Mouse (Mus musculus) hindbrain, embryonic 12.5 days (tissue): ENCODE results near the gene Uspl1. TPM values are rescaled to one million over a fixed set of nuclear protein-coding genes. Genes with fewer than 3 reads are reported as not detected.

Experiments
- ATAC-seq: fragments of 200-750 bp; cut with Nextera tagmentation; 2 replicates; pipeline ENCODE4 v1.8.0; 2017; ENCODE audit warnings: moderate TSS enrichment; ENCODE audit not compliant: low FRiP score
- H3K27ac ChIP-seq: fragments of 300-500 bp; sonication (generic); 2 replicates; pipeline ENCODE4 v1.5.1; 2016; ENCODE audit warnings: mild to moderate bottlenecking
- H3K27me3 ChIP-seq: fragments of 300-500 bp; sonication (generic); 2 replicates; pipeline ENCODE4 v1.6.1; 2016; ENCODE audit warnings: mild to moderate bottlenecking
- H3K36me3 ChIP-seq: fragments of 300-500 bp; sonication (generic); 2 replicates; pipeline ENCODE4 v1.6.1; 2016; ENCODE audit warnings: mild to moderate bottlenecking
- H3K4me1 ChIP-seq: fragments of 300-500 bp; sonication (generic); 2 replicates; pipeline ENCODE4 v1.6.1; 2016
- H3K4me2 ChIP-seq: fragments of 300-500 bp; sonication (generic); replicated peaks from 2 replicates; pipeline ENCODE4 v1.6.1; 2016; ENCODE audit warnings: mild to moderate bottlenecking
- H3K4me3 ChIP-seq: fragments of 300-500 bp; sonication (generic); 2 replicates; pipeline ENCODE4 v1.5.1; 2016; ENCODE audit warnings: mild to moderate bottlenecking
- H3K9ac ChIP-seq: fragments of 300-500 bp; sonication (generic); 2 replicates; pipeline ENCODE4 v1.6.1; 2016; ENCODE audit warnings: mild to moderate bottlenecking, moderate library complexity
- H3K9me3 ChIP-seq: fragments of 300-500 bp; sonication (generic); replicated peaks from 2 replicates; pipeline ENCODE4 v1.6.1; 2016; ENCODE audit warnings: mild to moderate bottlenecking
- WGBS: fragments of 180-500 bp; shearing (Covaris S2); methylation state at CpG from one replicate; pipeline ENCODE4 v1.1.7; 2016; 5-methylcytosine and 5-hydroxymethylcytosine counted together
- polyA plus RNA-seq: library from polyadenylated mRNA; unstranded; fragments of >200 nt; fragmentation: Nextera tagmentation; extraction: Ambion mirVana; gene quantifications from 2 replicates; pipeline ENCODE4 v1.2.1, GENCODE M21; 2016

Uspl1 gene
- polyA plus RNA-seq, 1 experiment from 2014 or later = 63.0 TPM

DNA sequence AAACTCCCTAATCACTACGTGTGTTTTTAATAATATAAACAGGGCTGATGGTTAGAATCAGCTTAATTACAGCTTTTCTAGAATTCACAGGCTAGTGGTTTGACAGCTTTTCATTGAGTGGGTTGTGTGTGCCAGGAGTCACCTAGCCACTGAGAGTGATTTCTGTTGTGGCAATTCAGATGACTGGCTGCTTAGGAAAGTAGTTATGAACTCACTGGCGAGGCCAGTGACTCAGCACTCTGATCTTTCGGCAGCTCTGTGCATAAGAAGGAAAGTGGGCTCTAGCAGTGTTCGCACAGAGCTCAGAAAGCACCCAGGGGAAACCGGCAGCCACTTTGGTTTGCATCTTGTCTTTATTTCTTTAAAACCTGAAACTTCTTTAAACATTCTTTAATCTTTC, 18.8 kb downstream of the Uspl1 start:
- Histone ChIP-seq H3K9me3 (no peaks in the 10 kb centered on the region), H3K9ac (no peak overlapping the region), H3K27me3 (no peaks in the 10 kb centered on the region), H3K27ac (no peak overlapping the region), H3K4me3 (no peak overlapping the region), H3K4me1 (peaks cover 8% of the 10 kb centered on the region; the same call in 1 of the 2 replicates), H3K4me2 (no peak overlapping the region), H3K36me3 (peaks cover 61% of the 10 kb centered on the region)
- no peak for ATAC-seq
- 83% methylated on average over 5 of the region's 5 CpGs for WGBS

DNA sequence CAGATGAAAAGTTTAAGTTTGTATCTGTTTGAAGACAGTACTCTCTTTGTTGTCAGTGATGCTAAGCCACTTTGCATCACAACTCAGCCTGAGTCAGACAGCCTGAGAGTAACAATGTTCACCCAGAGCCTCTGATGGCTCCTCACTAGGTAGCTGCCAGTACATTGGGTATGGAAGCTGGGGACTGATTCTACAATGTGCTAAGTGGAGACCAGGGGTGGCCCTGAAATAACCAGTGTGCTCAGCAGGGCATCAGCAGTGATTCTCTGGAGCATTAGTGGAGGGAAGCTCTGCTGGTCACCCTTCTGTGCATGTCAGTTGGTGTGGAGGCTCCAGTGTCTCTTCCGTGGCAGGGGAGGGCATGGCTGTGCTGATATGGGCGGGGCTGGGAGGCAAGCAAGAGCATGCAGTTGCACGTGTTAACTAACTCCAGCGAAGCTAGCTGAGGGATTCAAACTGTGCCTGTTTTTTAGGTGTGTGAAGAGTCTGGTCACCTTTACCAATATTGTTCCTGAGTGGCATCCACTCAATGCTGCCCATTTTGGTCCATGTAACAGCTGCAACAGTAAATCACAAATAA, 19.7 kb downstream of the Uspl1 start:
- H3K36me3 ChIP-seq = peaks cover 58% of the 10 kb centered on the region
- WGBS = 84% methylated on average over 4 of the region's 4 CpGs
- no peak for ATAC-seq

DNA sequence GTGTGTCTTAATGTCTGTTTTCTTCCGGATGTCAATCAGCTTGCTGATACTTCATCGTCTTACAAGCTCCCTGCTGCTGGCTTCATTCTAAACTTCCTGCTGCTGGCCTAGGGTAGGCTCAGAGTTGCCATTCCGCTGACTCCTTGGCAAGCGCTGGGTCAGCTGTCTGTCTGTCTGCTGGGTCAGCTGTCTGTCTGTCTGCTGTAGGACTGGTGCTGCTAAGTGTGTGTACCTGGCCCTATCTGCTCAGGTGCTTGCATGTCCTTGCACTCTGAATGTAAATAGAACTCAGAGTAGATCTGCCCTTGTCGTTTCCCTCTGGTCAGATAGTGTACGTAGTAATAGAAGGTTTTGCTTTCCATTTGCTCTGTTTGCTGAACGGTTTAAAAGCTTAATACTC, 20.7 kb downstream of the Uspl1 start:
- Histone ChIP-seq H3K4me1 (peaks cover 10% of the 10 kb centered on the region), H3K9me3 (no peaks in the 10 kb centered on the region), H3K36me3 (peaks cover 55% of the 10 kb centered on the region), H3K9ac (no peak overlapping the region), H3K27ac (no peak overlapping the region), H3K4me3 (no peak overlapping the region), H3K4me2 (no peak overlapping the region), H3K27me3 (no peaks in the 10 kb centered on the region)
- ATAC-seq = no peak
- 92% methylated on average over 7 of the region's 7 CpGs for WGBS

More for the DNA sequence above, 19.7 kb downstream of the Uspl1 start:
- Histone ChIP-seq H3K9me3 (no peaks in the 10 kb centered on the region), H3K9ac (no peak overlapping the region), H3K27me3 (no peaks in the 10 kb centered on the region), H3K27ac (no peak overlapping the region), H3K4me1 (peaks cover 8% of the 10 kb centered on the region; the same call in 1 of the 2 replicates), H3K4me3 (no peak overlapping the region), H3K4me2 (no peak overlapping the region)

DNA sequence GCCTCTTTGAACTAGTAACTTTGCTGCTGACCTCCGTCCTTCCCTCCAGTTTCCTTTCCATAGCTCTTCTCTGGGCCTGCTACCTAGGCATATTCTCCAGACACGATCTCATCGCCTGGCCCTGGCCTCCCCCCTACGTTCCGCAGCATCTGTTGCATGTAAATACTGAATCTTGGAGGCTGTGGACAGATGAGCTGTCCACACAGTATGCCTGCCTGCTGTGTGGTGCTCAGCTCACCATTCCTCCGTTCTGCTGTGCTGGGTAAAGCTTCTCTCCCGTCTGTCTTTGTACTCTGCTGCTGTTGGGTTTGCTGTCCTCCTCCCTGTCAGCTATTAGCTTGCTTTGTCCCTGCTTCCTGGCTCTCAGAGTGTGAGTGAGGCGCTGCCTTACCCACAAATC, 21.1 kb downstream of the Uspl1 start:
- Histone ChIP-seq H3K36me3 (peaks cover 60% of the 10 kb centered on the region), H3K27me3 (no peaks in the 10 kb centered on the region), H3K4me3 (no peak overlapping the region), H3K4me1 (peaks cover 10% of the 10 kb centered on the region), H3K4me2 (no peak overlapping the region), H3K9me3 (no peaks in the 10 kb centered on the region), H3K9ac (no peak overlapping the region), H3K27ac (peak overlapping the region; percentile 1; the same call in 1 of the 2 replicates)
- 81% methylated on average over 8 of the region's 8 CpGs for WGBS
- ATAC-seq = no peak

DNA sequence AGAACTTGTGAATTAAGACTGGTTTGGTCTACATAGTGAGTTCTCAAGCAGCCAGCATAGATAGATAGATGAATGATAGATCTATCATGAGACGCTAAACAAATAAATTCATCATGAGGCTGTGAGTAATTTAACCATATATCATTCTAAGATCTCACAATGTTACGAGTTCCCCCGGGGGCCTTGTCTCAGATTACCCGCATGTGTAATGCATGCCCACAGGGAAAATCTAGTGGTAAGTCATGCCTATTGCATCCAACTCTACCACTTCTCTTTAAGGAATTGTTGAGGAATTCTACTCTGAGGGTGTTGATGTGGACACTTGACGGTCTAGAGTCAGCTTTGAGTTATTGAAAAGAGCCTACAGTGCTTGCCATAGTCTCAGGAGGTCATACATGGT, 22.1 kb downstream of the Uspl1 start:
- no peak overlapping the region for H3K27ac ChIP-seq
- no peak overlapping the region for H3K4me2 ChIP-seq
- no peak for ATAC-seq
- H3K4me1 ChIP-seq = peaks cover 10% of the 10 kb centered on the region
- 83% methylated on average over 5 of the region's 5 CpGs for WGBS
- H3K36me3 ChIP-seq = peaks cover 63% of the 10 kb centered on the region
- no peak overlapping the region for H3K9ac ChIP-seq
- no peaks in the 10 kb centered on the region for H3K27me3 ChIP-seq
- H3K4me3 ChIP-seq = no peak overlapping the region
- no peaks in the 10 kb centered on the region for H3K9me3 ChIP-seq

DNA sequence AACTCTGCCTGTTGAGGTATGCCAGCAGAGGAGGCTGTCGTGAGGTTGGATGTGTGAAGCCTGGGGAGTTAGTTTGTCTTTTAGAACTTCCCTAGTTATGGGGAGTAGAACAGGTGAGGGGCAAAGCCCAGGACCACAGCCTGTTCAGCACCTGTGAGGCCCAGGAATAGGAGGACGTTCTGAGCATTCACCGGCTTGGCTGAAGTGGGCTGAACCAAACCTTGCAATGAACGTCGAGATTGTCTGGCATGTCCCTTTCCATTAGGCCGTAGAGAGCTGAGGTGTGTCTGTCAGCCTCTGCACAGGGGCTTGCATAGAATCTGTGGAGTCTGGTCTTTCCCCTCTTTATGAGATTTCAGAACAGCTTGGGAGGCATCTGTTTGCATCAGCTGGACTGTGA, 23.5 kb downstream of the Uspl1 start:
- ATAC-seq = no peak
- H3K4me2 ChIP-seq = no peak overlapping the region
- no peak overlapping the region for H3K27ac ChIP-seq
- peaks cover 59% of the 10 kb centered on the region for H3K36me3 ChIP-seq
- H3K4me3 ChIP-seq = no peak overlapping the region
- H3K9me3 ChIP-seq = no peaks in the 10 kb centered on the region
- 80% methylated on average over 6 of the region's 6 CpGs for WGBS
- H3K9ac ChIP-seq = no peak overlapping the region
- H3K27me3 ChIP-seq = no peaks in the 10 kb centered on the region
- H3K4me1 ChIP-seq = peaks cover 10% of the 10 kb centered on the region

DNA sequence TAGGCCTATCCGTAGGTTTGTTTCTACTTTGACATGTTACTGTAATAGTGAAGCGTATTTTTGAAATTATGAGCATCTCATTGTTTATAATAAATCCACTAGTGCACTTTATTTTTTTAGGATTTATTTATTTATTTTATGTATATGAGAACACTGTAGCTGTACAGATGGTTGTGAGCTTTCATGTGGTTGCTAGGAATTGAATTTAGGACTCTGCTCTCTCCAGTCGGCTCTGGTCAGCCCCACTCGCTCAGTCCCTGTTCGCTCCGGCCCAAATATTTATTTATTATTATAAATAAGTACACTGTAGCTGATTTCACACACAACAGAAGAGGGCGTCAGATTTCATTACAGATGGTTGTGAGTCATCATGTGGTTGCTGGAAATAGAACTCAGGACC, 24.6 kb downstream of the Uspl1 start:
- Histone ChIP-seq H3K4me1 (peaks cover 10% of the 10 kb centered on the region), H3K9ac (no peak overlapping the region), H3K27ac (no peak overlapping the region), H3K36me3 (peaks cover 59% of the 10 kb centered on the region), H3K27me3 (no peaks in the 10 kb centered on the region), H3K4me3 (no peak overlapping the region), H3K4me2 (no peak overlapping the region), H3K9me3 (no peaks in the 10 kb centered on the region)
- 76% methylated on average over 7 of the region's 7 CpGs for WGBS
- ATAC-seq = 0 out of 2 replicates have a peak, but pooled peaks have one; percentile 21

DNA sequence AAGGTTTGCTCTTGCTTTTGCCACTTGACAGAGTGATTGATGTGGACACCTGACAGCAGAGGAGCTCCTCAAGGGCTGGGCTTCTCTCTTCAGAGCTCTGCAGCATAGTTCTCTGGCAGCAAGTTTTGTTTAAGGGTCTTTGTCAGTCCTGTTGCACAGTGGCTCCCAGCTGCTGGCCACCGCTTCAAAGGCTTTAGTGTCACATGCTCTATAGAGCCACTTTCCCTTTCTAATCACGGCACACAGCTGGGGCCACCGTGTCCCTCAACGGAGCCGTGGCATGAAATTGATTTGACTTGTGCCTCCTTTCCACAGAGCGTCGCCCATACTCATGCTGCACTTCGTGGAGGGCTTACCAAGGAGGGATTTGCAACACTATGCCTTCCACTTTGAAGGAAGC, 25.2 kb downstream of the Uspl1 start:
- H3K4me3 ChIP-seq = no peak overlapping the region
- H3K27ac ChIP-seq = no peak overlapping the region
- no peaks in the 10 kb centered on the region for H3K27me3 ChIP-seq
- H3K9me3 ChIP-seq = no peaks in the 10 kb centered on the region
- peaks cover 10% of the 10 kb centered on the region for H3K4me1 ChIP-seq
- H3K4me2 ChIP-seq = no peak overlapping the region
- no peak overlapping the region for H3K9ac ChIP-seq
- 25% methylated on average over 8 of the region's 8 CpGs for WGBS
- peak; percentile 88 for ATAC-seq
- peaks cover 59% of the 10 kb centered on the region for H3K36me3 ChIP-seq

DNA sequence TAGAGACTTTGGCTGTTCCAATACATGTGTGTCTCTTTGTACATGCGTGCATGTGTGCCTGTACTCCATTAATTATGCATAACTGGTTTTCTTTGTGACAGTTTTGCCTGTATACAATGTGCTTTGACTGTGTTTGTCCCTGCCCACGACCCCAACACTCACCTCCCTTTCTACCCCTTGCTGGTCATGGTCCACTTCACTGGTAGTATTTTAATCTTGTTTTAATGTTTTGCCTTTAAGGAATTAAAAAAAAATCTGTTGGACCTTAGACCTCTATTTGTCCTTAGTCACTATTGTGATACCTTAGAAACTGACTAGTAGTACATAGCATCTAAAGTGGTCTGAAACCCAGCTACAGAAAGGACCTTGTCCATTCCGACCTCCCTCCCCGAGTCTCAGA, 26.9 kb downstream of the Uspl1 start:
- Histone ChIP-seq H3K27me3 (no peaks in the 10 kb centered on the region), H3K9ac (no peak overlapping the region), H3K4me2 (no peak overlapping the region), H3K9me3 (no peaks in the 10 kb centered on the region), H3K27ac (no peak overlapping the region), H3K4me3 (no peak overlapping the region), H3K4me1 (peaks cover 6% of the 10 kb centered on the region), H3K36me3 (peaks cover 62% of the 10 kb centered on the region)
- no peak for ATAC-seq
- WGBS = 73% methylated on average over 4 of the region's 4 CpGs

DNA sequence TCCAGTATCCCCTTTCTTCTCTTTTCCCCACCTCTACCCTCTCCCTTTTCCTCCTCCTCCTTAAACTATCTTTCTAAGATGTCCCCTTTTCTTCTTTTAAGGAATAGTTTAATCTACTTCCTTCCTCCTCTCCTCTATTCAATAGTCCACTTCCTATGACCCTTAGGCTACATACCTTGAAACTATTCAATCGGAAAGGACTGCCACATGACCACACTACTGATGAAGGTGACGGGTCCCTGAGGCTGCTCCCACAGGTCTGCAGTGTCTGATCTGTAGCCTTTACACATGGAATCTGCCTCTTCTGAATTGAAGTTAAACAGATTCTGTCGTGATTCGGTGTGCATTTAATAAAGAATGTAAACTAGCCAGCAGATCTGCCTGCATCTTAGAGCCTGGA, 28.7 kb downstream of the Uspl1 start:
- 84% methylated on average over 4 of the region's 4 CpGs for WGBS
- no peak for ATAC-seq
- H3K36me3 ChIP-seq = peaks cover 72% of the 10 kb centered on the region
- H3K9ac ChIP-seq = no peak overlapping the region
- H3K4me1 ChIP-seq = peaks cover 4% of the 10 kb centered on the region; the same call in 1 of the 2 replicates
- no peaks in the 10 kb centered on the region for H3K27me3 ChIP-seq
- H3K9me3 ChIP-seq = no peaks in the 10 kb centered on the region
- no peak overlapping the region for H3K4me3 ChIP-seq
- H3K4me2 ChIP-seq = no peak overlapping the region
- H3K27ac ChIP-seq = no peak overlapping the region

DNA sequence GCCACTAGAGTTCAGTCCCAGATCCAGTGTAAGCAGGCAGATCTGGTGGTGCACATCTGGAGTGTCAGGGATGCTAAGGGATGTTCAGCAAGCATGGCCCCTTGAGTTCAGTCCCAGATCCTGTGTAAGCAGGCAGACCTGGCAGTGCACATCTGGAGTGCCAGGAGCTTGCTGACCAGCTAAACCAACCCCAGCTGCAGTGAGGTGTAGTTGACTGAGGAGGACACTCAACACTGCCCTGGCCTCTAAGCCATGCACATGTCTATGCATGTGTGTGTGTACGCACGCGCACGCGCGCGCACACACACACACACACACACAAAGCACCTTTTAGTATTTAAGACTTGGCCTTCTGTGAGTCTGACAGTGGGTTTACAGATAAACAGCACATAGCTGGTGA, 31.4 kb downstream of the Uspl1 start:
- no peak overlapping the region for H3K4me3 ChIP-seq
- WGBS = over 99% methylated on average over 7 of the region's 7 CpGs
- no peaks in the 10 kb centered on the region for H3K27me3 ChIP-seq
- H3K9ac ChIP-seq = no peak overlapping the region
- no peaks in the 10 kb centered on the region for H3K4me1 ChIP-seq
- ATAC-seq = no peak
- peaks cover 61% of the 10 kb centered on the region for H3K36me3 ChIP-seq
- no peak overlapping the region for H3K4me2 ChIP-seq
- no peaks in the 10 kb centered on the region for H3K9me3 ChIP-seq
- H3K27ac ChIP-seq = no peak overlapping the region

DNA sequence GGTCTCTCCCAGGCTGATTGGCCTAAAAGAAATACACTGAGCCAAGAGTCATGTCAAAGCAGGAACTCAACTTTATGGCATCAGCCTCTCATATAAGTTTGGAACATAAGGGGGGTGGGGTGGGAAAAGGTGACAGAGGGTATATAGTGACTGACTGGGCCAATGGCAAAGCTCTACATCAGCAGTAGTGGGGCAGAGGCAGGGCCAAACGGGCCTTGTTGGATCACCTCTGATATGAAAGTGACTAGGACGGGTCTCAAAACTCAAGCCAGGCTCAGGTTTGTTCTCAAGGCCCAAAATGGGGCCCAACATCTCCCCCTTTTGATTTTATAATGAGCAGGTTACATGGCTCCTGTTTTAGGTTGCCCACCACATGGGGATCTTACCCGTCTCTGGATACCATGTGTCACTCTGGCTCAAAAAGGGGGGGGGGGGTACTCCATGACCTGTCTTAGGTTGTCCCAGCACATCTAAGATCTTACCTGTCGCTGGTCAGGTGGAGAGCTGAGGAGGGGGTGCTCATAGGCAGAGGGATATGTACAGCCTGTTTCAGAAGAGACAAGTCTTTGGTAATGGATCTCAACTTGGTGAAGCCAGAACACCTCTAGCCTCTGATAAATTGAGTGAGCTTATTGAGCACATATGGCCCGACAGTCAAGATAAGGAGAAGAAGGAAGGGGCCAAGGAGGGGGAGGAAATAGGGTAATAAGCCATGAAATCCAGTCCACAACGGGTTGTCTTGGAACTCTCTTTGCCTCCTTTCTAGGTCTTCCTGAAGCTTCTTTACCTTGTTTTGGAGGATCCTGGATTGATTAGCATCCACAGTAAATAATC, 33.6 kb downstream of the Uspl1 start:
- H3K27ac ChIP-seq = no peak overlapping the region
- no peaks in the 10 kb centered on the region for H3K27me3 ChIP-seq
- WGBS = 87% methylated on average over 6 of the region's 6 CpGs
- no peaks in the 10 kb centered on the region for H3K4me1 ChIP-seq
- no peak overlapping the region for H3K9ac ChIP-seq
- no peak for ATAC-seq
- H3K4me2 ChIP-seq = no peak overlapping the region
- H3K36me3 ChIP-seq = peaks cover 45% of the 10 kb centered on the region
- no peaks in the 10 kb centered on the region for H3K9me3 ChIP-seq
- H3K4me3 ChIP-seq = no peak overlapping the region

DNA sequence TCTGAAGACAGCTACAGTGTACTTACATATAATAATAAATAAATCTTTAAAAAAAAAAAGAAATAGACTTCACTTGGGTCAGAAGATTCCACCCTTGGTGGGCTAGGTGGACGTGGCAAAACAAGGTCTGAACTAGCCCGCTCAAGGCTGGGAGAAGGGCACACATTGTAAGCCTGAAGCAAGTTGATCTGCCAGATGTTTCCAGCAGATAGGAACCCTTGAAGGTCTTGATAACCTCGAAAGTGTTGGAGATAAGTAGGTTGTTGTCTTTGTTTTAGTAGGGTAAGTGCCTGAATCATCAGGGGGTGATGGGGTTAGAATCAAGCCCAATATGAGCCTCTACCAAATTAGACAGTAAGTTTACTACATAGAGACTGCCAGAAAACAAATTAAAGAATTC, 35.3 kb downstream of the Uspl1 start:
- Histone ChIP-seq H3K4me2 (no peak overlapping the region), H3K4me3 (no peak overlapping the region), H3K36me3 (peaks cover 28% of the 10 kb centered on the region), H3K4me1 (peaks cover 7% of the 10 kb centered on the region), H3K27me3 (no peaks in the 10 kb centered on the region), H3K9me3 (no peaks in the 10 kb centered on the region), H3K27ac (no peak overlapping the region), H3K9ac (no peak overlapping the region)
- no peak for ATAC-seq
- 88% methylated on average over 3 of the region's 3 CpGs for WGBS
